Mouse (Mus musculus) forelimb bud, embryonic 11.5 days (tissue): ENCODE measurements around the gene Garem2.

Source experiments
- DNase-seq: peaks from one replicate; pipeline ENCODE4 v3.0.0-alpha.2; 2012; ENCODE audit warnings: low read depth, low spot score

Gene Garem2

DNA sequence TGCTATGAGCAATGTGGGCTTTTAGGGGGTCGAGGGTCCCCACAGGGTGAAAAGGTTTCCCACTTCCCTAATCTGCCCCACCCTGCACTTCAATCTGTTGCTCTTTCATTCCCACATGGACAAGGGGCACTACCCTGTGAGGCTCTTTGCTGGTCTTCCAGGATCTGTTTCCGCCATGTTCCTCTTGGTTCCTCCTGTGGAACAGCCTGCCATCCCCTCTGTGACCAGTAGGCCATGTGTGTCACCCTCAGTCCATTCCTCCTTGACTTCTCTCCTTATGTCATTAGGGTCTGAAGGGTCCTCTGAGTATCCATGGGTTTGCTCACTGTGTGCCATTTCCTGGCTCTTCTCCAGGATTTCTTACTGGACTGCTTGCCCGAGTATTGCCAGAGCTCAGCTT, 6.8 kb downstream of the Garem2 start:
- DNase-seq, result no peak

DNA sequence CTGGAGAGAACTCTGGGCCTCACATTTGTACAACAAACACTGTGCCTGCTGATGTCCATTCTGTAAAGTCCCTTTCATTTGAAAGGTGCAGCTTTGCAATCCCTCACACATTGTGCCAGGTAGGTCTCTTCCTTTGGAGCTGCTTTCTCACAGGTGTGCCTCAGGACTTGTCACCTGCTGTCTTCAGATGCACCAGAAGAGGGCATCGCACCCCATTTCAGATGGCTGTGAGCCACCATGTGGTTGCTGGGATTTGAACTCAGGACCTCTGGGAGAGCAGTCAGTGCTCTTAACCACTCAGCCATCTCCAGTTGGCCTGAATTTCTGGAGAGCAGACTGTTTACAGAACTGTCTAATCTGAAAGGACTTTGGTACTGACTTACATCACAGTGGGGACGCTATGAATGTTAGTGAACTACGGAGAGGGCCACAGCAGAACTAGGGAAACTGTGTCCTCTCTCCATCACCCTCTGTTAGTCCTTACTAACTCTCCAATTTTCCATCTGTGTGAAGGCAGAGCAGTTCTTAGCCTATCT, 7.6 kb downstream of the Garem2 start:
- DNase-seq, result no peak

DNA sequence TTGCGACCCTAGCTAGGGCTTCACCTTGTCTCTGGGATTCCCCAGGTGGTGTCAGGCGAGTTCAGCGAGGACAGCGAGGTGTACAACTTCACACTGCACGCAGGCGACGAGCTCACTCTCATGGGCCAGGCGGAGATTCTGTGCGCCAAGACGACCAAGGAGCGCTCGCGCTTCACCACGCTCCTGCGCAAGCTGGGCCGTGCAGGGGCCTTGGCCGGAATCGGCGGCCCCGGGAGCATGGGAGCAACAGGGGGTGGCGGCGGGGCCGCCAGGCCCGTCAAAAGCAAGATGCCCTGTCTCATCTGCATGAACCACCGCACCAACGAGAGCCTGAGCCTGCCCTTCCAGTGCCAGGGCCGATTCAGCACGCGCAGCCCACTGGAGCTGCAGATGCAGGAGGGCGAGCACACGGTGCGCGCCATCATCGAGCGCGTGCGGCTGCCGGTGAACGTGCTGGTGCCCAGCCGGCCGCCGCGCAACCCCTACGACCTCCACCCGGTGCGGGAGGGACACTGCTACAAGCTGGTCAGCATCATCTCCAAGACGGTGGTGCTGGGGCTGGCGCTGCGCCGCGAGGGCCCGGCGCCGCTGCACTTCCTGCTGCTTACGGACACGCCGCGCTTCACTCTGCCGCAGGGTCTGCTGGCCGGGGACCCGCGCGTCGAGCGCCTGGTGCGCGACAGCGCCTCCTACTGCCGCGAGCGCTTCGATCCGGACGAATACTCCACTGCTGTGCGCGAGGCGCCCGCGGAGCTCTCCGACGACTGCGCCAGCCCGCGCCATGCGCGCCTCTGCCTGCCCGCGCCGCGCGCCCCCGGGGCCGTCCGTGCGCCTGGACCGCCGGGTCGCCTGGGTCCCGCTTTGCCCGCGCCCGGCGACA, 9.2 kb downstream of the Garem2 start:
- peak; percentile 90 for DNase-seq

DNA sequence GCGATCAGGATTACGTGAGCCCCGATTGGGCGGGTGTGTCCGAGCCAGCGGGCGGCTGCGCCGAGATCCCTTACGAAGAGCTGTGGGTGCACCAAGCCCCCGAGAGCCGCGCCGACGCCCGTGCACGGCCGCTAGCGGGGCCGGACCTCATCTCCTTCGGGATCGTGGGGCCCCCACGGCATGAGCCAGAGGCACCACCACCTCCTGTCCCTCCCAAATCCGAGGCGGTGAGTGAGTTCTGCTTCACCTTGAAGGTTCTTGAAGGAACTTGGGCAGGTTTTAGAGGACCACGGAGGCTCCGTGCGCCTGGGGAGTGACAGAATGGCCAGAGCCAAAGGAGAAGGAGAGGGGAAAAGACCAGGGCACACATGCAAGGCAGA, 9.8 kb downstream of the Garem2 start:
- DNase-seq, result no peak

GRCm38 (mm10) chr5:30115718-30116117, 10.8 kb downstream of the Garem2 start:
- DNase-seq, result no peak

- no peak for DNase-seq
Observed at GRCm38 (mm10) chr5:30118018-30118417, 13.1 kb downstream of the Garem2 start.

GRCm38 (mm10) chr5:30119163-30119562, 14.2 kb downstream of the Garem2 start:
- DNase-seq, result no peak

GRCm38 (mm10) chr5:30120106-30120505, 15.1 kb downstream of the Garem2 start:
- no peak for DNase-seq

DNA sequence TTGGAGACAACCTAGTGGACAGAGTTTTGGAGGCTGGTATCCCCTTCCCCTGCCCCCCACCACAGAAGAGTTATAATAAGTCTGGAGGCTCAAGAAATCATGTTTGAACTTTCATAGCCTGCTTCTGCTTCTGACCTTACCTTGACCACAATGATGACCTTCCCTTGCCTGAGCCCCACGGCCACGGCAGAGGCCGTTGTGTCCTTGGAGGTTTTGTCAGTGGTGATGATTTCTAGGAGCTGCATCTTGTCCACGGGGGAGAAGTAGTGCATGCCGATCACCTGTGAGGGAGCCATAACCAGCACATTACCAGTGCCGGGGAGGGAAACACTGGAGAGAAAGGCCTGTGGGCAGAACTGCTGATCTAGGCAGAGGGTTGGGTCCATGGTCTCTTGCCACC, 17.5 kb downstream of the Garem2 start:
- DNase-seq, result no peak

DNA sequence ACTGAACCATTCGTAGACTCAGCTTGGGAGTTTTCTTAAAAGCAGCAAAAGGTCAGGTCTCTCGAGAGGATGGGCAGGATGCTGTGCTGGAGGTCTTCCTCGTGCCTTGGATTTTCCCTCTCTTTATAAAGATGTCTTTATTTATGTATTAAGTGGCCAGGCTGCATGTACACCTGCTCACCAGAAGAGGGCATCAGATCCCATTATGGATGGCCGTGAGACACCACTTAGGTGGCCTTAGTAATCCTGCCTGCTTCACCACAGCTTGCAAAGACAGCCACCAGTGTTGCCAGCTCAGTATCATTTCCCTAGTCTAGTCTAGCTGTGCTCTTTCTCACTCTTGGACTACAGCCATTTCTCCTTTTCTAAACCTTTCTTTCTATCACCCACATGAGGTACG, 20.6 kb downstream of the Garem2 start:
- DNase-seq, result peak; percentile 54

- DNase-seq, result no peak
Observed at GRCm38 (mm10) chr5:30126756-30127155, 21.8 kb downstream of the Garem2 start.

DNA sequence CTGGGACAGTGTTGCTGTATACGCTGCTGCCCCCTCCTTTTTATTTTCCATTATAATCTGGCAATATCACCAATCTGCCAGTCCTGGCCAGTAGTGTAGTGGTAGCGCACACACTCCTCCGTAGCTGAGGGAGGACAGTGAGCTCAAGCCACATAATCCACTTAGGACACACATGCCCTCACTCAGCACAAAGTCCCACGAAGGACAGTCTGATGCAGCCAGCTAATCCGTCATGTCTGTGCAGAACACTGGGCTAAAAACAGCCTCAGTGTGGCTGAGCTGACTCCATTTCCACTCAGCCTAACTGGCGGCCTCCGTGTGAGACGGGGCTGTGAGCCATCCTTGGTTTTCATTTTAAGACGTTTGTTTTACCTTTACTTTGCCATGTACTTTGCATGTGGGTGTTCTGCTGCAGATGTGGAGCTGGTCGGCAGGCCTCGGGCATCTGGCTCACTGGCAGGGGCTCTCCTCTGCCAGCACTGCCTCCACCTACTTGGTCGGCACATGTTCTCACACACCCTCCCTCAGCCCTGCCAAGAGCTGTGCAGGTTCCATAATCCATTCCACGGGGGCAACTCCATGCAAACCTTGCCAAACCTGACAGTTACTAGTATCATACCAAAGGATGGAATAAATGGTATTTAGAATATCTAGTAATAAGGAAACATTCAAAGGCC, 23.1 kb downstream of the Garem2 start:
- no peak for DNase-seq

DNA sequence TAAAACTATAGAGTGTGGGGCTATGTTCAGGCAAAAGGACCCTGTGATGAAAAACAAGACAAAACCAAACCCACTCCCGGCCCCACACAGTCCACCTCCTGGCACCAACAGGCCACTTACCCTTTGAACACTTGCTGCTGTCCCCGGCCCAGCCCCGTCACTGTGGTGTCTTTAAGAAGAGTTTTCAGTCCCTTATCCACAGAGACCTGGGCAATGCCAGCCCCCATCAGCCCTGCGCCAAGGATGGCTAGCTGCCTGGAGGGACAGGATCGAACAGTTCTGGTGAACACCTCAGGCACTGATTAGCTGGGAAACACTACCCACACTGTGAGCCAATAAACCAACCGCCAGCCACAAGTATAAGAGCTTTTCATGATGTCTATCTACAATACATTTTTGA, 23.7 kb downstream of the Garem2 start:
- DNase-seq, result no peak

DNA sequence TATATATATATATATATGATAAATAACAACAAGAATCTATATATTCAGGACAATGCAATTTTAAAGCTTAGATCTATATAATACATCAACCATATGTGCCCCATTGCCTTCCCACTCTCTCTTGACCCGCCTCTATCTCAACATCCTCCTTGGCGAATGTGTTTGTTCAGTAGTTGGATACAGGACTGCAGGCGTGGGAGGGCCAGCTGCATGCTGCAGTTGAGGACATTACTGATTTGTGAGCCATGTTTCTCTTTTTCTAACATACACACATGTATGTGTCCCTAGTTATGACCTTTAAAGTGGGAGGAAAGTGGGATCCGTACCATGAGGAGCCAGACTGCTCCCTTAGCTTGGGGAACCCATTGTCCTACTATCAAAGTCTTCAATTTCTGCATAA, 26.3 kb downstream of the Garem2 start:
- DNase-seq, result no peak

DNA sequence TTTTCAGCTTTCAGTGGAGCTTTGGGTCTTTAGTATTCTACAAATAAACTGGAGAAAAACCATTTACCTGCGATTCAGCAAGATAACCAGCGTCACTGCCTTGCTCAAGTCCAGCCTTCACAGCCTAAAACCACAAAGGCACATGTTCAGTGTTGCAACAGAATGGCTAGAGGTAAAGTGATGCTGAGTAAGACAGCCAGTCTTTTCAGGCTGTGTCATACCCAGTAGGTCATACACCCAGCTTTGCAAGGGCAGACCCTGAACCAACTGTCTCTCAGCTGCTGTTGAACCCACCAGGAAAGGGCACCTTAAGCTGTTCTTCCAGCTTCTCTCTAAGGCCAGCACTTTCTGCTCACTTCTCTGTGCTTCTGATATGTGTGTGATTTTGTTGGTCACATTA, 27.2 kb downstream of the Garem2 start:
- DNase-seq, result no peak

GRCm38 (mm10) chr5:30135711-30136231, 30.8 kb downstream of the Garem2 start:
- DNase-seq, result no peak

DNA sequence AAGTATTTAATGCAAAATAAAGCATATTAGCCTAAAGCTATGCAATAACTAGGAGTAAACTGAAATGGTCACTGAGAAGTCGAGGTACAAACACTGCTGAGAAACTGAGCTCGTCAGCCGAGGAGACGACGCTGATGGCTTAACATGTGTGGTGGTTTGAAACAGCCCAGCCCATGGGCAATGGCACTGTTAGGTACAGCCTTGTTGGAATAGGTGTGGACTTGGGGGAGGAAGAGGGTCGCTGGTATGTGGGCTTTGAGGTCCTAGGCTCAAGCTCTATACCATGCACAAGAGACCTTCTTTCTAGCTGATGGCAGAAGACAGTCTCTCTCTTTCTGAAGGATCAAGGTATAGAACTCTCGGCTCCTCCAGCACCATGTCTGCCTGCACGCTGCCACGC, 32.3 kb downstream of the Garem2 start:
- no peak for DNase-seq

GRCm38 (mm10) chr5:30138193-30138592, 33.2 kb downstream of the Garem2 start:
- no peak for DNase-seq

GRCm38 (mm10) chr5:30146526-30146925, 41.6 kb downstream of the Garem2 start:
- DNase-seq, result no peak

DNA sequence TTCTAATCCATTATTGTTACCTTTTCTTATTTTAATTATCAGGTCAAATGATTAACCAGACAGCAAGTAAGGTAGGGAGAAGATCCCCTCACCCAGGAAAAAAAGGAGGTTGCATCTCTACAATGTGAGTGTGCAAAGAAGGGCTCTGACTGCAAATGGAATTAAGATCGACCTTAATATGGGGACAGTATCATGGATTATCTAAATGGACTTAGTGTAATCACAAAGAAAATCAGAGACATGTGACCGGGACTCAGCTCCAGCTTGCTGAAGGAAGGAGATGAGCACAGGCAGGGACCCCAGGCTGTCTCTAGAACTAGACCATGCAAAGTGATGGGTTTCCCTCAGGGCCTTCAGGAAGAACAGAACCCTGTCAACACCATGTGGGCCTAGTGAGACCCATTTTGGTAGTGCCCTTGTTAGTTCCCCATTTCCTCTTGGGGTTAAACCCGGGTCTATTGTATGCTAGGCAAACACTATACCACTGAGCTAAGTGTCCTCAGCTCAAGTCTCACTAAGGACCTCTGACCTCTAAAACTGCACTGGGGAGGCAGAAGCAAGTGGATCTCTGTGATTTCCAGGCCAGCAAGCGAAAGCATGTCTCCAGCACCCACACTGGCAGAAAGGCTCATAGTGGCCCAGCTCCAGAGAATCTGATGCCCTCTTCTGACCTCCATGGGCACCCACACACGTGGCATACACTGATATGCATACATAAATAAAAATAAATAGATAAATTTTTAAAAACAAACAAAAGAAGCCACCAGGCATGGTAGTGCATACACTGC, 43.4 kb downstream of the Garem2 start:
- no peak for DNase-seq

GRCm38 (mm10) chr5:30152007-30152406, 47.0 kb downstream of the Garem2 start:
- DNase-seq, result no peak

- no peak for DNase-seq
Observed at GRCm38 (mm10) chr5:30152413-30152812, 47.5 kb downstream of the Garem2 start.
